13 mouse cellular contexts compared by ENCODE assay signal in genomic region chr13:54577652-54578507, GRCm38 (mm10). TPM values are rescaled to one million over a fixed set of nuclear protein-coding genes. Genes with fewer than 3 reads are reported as not detected.
DNase-seq lines count a peak whose midpoint lies in the region; ATAC-seq and TF ChIP-seq lines count a peak whose summit lies in the region.
"Had no signal": no experiment of that assay in that cellular context is flagged by ENCODE, and none has a peak within 500 bp of the region (broad histone marks: within the 10 kb centered on the region; RNA-seq: fewer than 3 reads in every experiment).

No protein-coding gene starts in this region.

- TF ChIP-seq EP300 in lung, postnatal 0 days (IDR thresholded peaks at IDR 0.05): no peak

- DNase-seq in lung, adult 18-20 months: peak; percentile 17 to 39
- DNase-seq in lung, postnatal 0 days (ENCODE audit: low spot score): no peak
- peak; percentile 72 for DNase-seq in R1 (ENCODE audit: low read depth, low spot score)
- DNase-seq in liver, adult 2 months (ENCODE audit: extremely low read depth, low read depth, low spot score): no peak
- DNase-seq in kidney, postnatal 4 days: no peak
- DNase-seq in left cerebral cortex, adult 11 months (ENCODE audit: low spot score): no peak
- DNase-seq: adrenal gland, adult 8-10 months; cerebellum, adult 11-12 months had no signal

- H3K79me2 ChIP-seq in liver, adult 2 months (ENCODE audit: control insufficient read depth, insufficient read depth, low read length): no peaks in the 10 kb centered on the region

- H3K4me2 ChIP-seq in lung, postnatal 0 days (replicated peaks; ENCODE audit: low read depth, low read length): no peak overlapping the region
- H3K4me2 ChIP-seq: embryonic facial prominence, embryonic 12.5 days; intestine, embryonic 15.5 days; limb, embryonic 13.5 days had no signal

- no peak for ATAC-seq in lung, postnatal 0 days
- ATAC-seq: forebrain, embryonic 16.5 days; intestine, embryonic 15.5 days had no signal

- TF ChIP-seq CTCF in lung, postnatal 0 days (IDR thresholded peaks at IDR 0.05): no peak
- no peak for TF ChIP-seq CTCF in liver, adult 2 months (IDR thresholded peaks at IDR 0.05; ENCODE audit: low read depth, low read length)
- no peak for TF ChIP-seq CTCF in small intestine, adult 2 months (IDR thresholded peaks at IDR 0.05; ENCODE audit: extremely low read depth, insufficient read length, insufficient replicate concordance, low read depth, low read length)

- no peaks in the 10 kb centered on the region for H3K9me3 ChIP-seq in lung, postnatal 0 days (ENCODE audit: low read length)
- H3K9me3 ChIP-seq: embryonic facial prominence, embryonic 12.5 days; intestine, embryonic 15.5 days; limb, embryonic 13.5 days had no signal

- H3K36me3 ChIP-seq in lung, postnatal 0 days (ENCODE audit: insufficient read depth, low read length): no peaks in the 10 kb centered on the region
- H3K36me3 ChIP-seq in liver, adult 2 months (ENCODE audit: control insufficient read depth, insufficient read depth, low read length): no peaks in the 10 kb centered on the region
- peaks cover 5% of the 10 kb centered on the region; the same call in 1 of the 2 replicates for H3K36me3 ChIP-seq in small intestine, adult 2 months (ENCODE audit: control insufficient read depth, insufficient read depth, low read length)

- no peak overlapping the region for H3K9ac ChIP-seq in lung, postnatal 0 days (replicated peaks; ENCODE audit: low read depth)
- H3K9ac ChIP-seq in liver, adult 2 months (ENCODE audit: low read depth, low read length): no peak overlapping the region
- H3K9ac ChIP-seq: embryonic facial prominence, embryonic 12.5 days; intestine, embryonic 15.5 days had no signal

- H3K27me3 ChIP-seq in lung, postnatal 0 days (replicated peaks; ENCODE audit: insufficient read depth, low read length): no peaks in the 10 kb centered on the region
- no peaks in the 10 kb centered on the region for H3K27me3 ChIP-seq in liver, adult 2 months (ENCODE audit: control insufficient read depth, insufficient read depth, low read length)
- H3K27me3 ChIP-seq in small intestine, adult 2 months (ENCODE audit: control insufficient read depth, insufficient read depth, low read length): no peaks in the 10 kb centered on the region
- H3K27me3 ChIP-seq: embryonic facial prominence, embryonic 12.5 days; intestine, embryonic 15.5 days had no signal

- H3K4me1 ChIP-seq in lung, postnatal 0 days (ENCODE audit: insufficient read depth, low read depth, low read length): peaks cover 5% of the 10 kb centered on the region; the same call in 1 of the 2 replicates
- peaks cover 21% of the 10 kb centered on the region for H3K4me1 ChIP-seq in liver, adult 2 months (ENCODE audit: control insufficient read depth, insufficient read depth, low read length)
- peaks cover 15% of the 10 kb centered on the region for H3K4me1 ChIP-seq in small intestine, adult 2 months (ENCODE audit: control insufficient read depth, insufficient read depth, insufficient read length, low read length)

- no peak overlapping the region for H3K27ac ChIP-seq in lung, postnatal 0 days (ENCODE audit: low read length)
- peak overlapping the region; percentile 17; the same call in 1 of the 2 replicates for H3K27ac ChIP-seq in liver, adult 2 months (replicated peaks; ENCODE audit: insufficient read depth, low read depth, low read length)
- peak overlapping the region; percentile 6; the same call in 1 of the 2 replicates for H3K27ac ChIP-seq in small intestine, adult 2 months (ENCODE audit: insufficient read depth, low read depth, low read length)
- H3K27ac ChIP-seq: embryonic facial prominence, embryonic 12.5 days; intestine, embryonic 15.5 days; limb, embryonic 13.5 days had no signal

- H3K4me3 ChIP-seq in lung, postnatal 0 days (ENCODE audit: low read depth, low read length): no peak overlapping the region
- H3K4me3 ChIP-seq in liver, adult 2 months (ENCODE audit: insufficient read depth, low read depth, low read length): no peak overlapping the region
- no peak overlapping the region for H3K4me3 ChIP-seq in small intestine, adult 2 months (ENCODE audit: low read depth, low read length)
- H3K4me3 ChIP-seq: embryonic facial prominence, embryonic 12.5 days; intestine, embryonic 15.5 days; limb, embryonic 13.5 days had no signal

- no peak for TF ChIP-seq POLR2A in liver, adult 2 months (IDR thresholded peaks at IDR 0.05; ENCODE audit: extremely low read depth, insufficient read depth, low read length)
- TF ChIP-seq POLR2A in small intestine, adult 2 months (IDR thresholded peaks at IDR 0.05; ENCODE audit: low read depth, low read length): no peak

- 88% methylated on average over 21 of the region's 21 CpGs for WGBS in lung, postnatal 0 days
- 91% methylated on average over 21 of the region's 21 CpGs for WGBS in liver, adult 2 months
- 86% methylated on average over 21 of the region's 21 CpGs for WGBS in small intestine, adult 2 months

RNA-seq across cellular contexts. Expression of gene Arl10, which starts 3.1 kb away (rescaled TPM):
- polyA plus RNA-seq in lung, postnatal 0 days (2015; fragmentation: Nextera tagmentation; extraction: Ambion mirVana): 19.1 and 21.4 TPM in 2 replicates
- total RNA-seq in liver, adult 2 months (2014; rRNA removed): 4.2 and 5.6 TPM in 2 replicates
- polyA plus RNA-seq in liver, adult 2 months (2012; rRNA removed): 3.2 and 5.2 TPM in 2 replicates
- polyA plus RNA-seq in small intestine, adult 2 months (2012; rRNA removed): 6.6 and 11.4 TPM in 2 replicates

RNA-seq across cellular contexts. Expression of gene Nop16, which starts 12.0 kb away (rescaled TPM):
- polyA plus RNA-seq in lung, postnatal 0 days (2015; fragmentation: Nextera tagmentation; extraction: Ambion mirVana): 29.4 and 31.0 TPM in 2 replicates
- 15.0 and 15.8 TPM in 2 replicates for total RNA-seq in liver, adult 2 months (2014; rRNA removed)
- polyA plus RNA-seq in liver, adult 2 months (2012; rRNA removed): 9.4 and 11.1 TPM in 2 replicates
- polyA plus RNA-seq in small intestine, adult 2 months (2012; rRNA removed): 2.3 and 2.4 TPM in 2 replicates

RNA-seq across cellular contexts. Expression of gene Higd2a, which starts 12.1 kb away (rescaled TPM):
- 243 and 247 TPM in 2 replicates for polyA plus RNA-seq in lung, postnatal 0 days (2015; fragmentation: Nextera tagmentation; extraction: Ambion mirVana)
- 51.1 and 56.3 TPM in 2 replicates for total RNA-seq in liver, adult 2 months (2014; rRNA removed)
- polyA plus RNA-seq in liver, adult 2 months (2012; rRNA removed): 98.7 and 133 TPM in 2 replicates
- polyA plus RNA-seq in small intestine, adult 2 months (2012; rRNA removed): 93.9 and 163 TPM in 2 replicates

RNA-seq across cellular contexts. Expression of gene 4833439L19Rik, which starts 12.6 kb away (rescaled TPM):
- polyA plus RNA-seq in lung, postnatal 0 days (2015; fragmentation: Nextera tagmentation; extraction: Ambion mirVana): 95.1 and 105 TPM in 2 replicates
- 24.1 and 24.2 TPM in 2 replicates for total RNA-seq in liver, adult 2 months (2014; rRNA removed)
- 52.5 and 54.3 TPM in 2 replicates for polyA plus RNA-seq in liver, adult 2 months (2012; rRNA removed)
- 76.2 and 166 TPM in 2 replicates for polyA plus RNA-seq in small intestine, adult 2 months (2012; rRNA removed)

RNA-seq across cellular contexts. Expression of gene Cltb, which starts 33.3 kb away (rescaled TPM):
- polyA plus RNA-seq in lung, postnatal 0 days (2015; fragmentation: Nextera tagmentation; extraction: Ambion mirVana): 104 and 118 TPM in 2 replicates
- 19.0 and 24.8 TPM in 2 replicates for total RNA-seq in liver, adult 2 months (2014; rRNA removed)
- 45.6 and 51.5 TPM in 2 replicates for polyA plus RNA-seq in liver, adult 2 months (2012; rRNA removed)
- 34.7 and 84.6 TPM in 2 replicates for polyA plus RNA-seq in small intestine, adult 2 months (2012; rRNA removed)

Comparison
In these comparisons a context has a peak if more than half of its experiments do, and no peak if none do; other contexts are left out.
1. DNase-seq: peak in lung, adult 18-20 months (2 of 2) and R1 (single experiment); none in lung, postnatal 0 days (single experiment), liver, adult 2 months (single experiment), kidney, postnatal 4 days (0 of 2) and left cerebral cortex, adult 11 months (single experiment).